Comparison of ENCODE assay signal across 7 mouse cellular contexts in the genomic region with DNA sequence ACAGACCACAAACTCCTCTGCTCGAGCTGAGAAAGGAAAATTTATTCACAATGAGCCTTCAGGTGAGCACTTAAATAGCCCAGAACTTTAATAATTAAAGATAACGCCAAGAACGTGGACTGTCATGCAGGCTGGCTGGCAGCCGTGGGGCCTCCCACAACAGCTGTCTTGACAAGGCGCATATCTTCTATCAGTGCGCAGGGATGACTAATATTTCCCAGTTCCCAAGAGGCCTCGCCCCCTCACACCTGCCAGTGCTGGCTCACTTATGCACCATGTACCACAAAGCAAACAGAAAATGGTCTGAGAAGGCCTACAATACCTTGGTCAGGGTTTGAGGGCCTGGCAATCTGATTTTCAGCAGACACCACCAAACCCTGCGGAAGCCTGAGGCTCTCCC. TPM values are rescaled to one million over a fixed set of nuclear protein-coding genes. Genes with fewer than 3 reads are reported as not detected.
A peak's percentile ranks its signal among the peaks of the same experiment; 100 is the strongest.
DNase-seq lines count a peak whose midpoint lies in the region; ATAC-seq lines count a peak whose summit lies in the region.

No protein-coding gene starts in this region.

- peaks cover 12% of the 10 kb centered on the region; the same call in 1 of the 2 replicates for H3K4me1 ChIP-seq in limb, embryonic 13.5 days
- H3K4me1 ChIP-seq in limb, embryonic 10.5 days: peaks cover 4% of the 10 kb centered on the region; the same call in 1 of the 2 replicates
- H3K4me1 ChIP-seq in limb, embryonic 15.5 days: peaks cover 6% of the 10 kb centered on the region

- peak; percentile 40; the same call in 1 of the 2 replicates for ATAC-seq in limb, embryonic 13.5 days (ENCODE audit: low FRiP score, low read depth)
- peak; percentile 69 for ATAC-seq in CD4-positive, CD25-positive, alpha-beta regulatory T cell, adult 4 months
- 0 out of 2 replicates have a peak, but pooled peaks have one; percentile 40 for ATAC-seq in limb, embryonic 15.5 days (ENCODE audit: insufficient number of reproducible peaks, low FRiP score, low TSS enrichment, low read depth)

- H3K9ac ChIP-seq in limb, embryonic 13.5 days: no peak overlapping the region
- no peak overlapping the region for H3K9ac ChIP-seq in limb, embryonic 15.5 days

- no peaks in the 10 kb centered on the region for H3K9me3 ChIP-seq in limb, embryonic 13.5 days
- no peaks in the 10 kb centered on the region for H3K9me3 ChIP-seq in limb, embryonic 10.5 days (replicated peaks)
- H3K9me3 ChIP-seq in limb, embryonic 15.5 days: no peaks in the 10 kb centered on the region

- H3K4me3 ChIP-seq in limb, embryonic 13.5 days: no peak overlapping the region
- H3K4me3 ChIP-seq in limb, embryonic 10.5 days: no peak overlapping the region
- H3K4me3 ChIP-seq in limb, embryonic 15.5 days: no peak overlapping the region

- H3K27ac ChIP-seq in limb, embryonic 13.5 days: peak overlapping the region; percentile 2; the same call in 1 of the 2 replicates
- no peak overlapping the region for H3K27ac ChIP-seq in limb, embryonic 10.5 days
- no peak overlapping the region for H3K27ac ChIP-seq in limb, embryonic 15.5 days

- no peak overlapping the region for H3K4me2 ChIP-seq in limb, embryonic 13.5 days (replicated peaks)
- no peak overlapping the region for H3K4me2 ChIP-seq in limb, embryonic 15.5 days

- 0 out of 2 replicates have a peak, but pooled peaks cover 2% of the 10 kb centered on the region for H3K36me3 ChIP-seq in limb, embryonic 13.5 days
- no peaks in the 10 kb centered on the region for H3K36me3 ChIP-seq in limb, embryonic 10.5 days
- peaks cover 5% of the 10 kb centered on the region; the same call in 1 of the 2 replicates for H3K36me3 ChIP-seq in limb, embryonic 15.5 days

- H3K27me3 ChIP-seq in limb, embryonic 13.5 days: no peaks in the 10 kb centered on the region
- H3K27me3 ChIP-seq in limb, embryonic 10.5 days (ENCODE audit: low read depth, poor library complexity, severe bottlenecking): no peaks in the 10 kb centered on the region
- H3K27me3 ChIP-seq in limb, embryonic 15.5 days: no peaks in the 10 kb centered on the region

- WGBS in limb, embryonic 13.5 days: 74% methylated on average over 8 of the region's 8 CpGs
- 79% methylated on average over 8 of the region's 8 CpGs for WGBS in limb, embryonic 10.5 days
- WGBS in limb, embryonic 15.5 days: 57% methylated on average over 8 of the region's 8 CpGs

- no peak for DNase-seq in limb, embryonic 10.5 days (ENCODE audit: low spot score)
- peak; percentile 26 for DNase-seq in gastrocnemius, postnatal 25 days
- no peak for DNase-seq in testis, postnatal 14 days (ENCODE audit: low spot score)
- DNase-seq in adrenal gland, postnatal 4 days (ENCODE audit: low spot score in 2 of 2): no peak

RNA-seq across cellular contexts. Expression of gene Sorbs1, which starts 14.4 kb away (rescaled TPM):
- polyA plus RNA-seq in limb, embryonic 13.5 days (2015; fragmentation: Nextera tagmentation; extraction: Ambion mirVana): 52.2 and 54.7 TPM in 2 replicates
- polyA plus RNA-seq in limb, embryonic 10.5 days (2016; fragmentation: Nextera tagmentation; extraction: Ambion mirVana): 21.1 and 24.5 TPM in 2 replicates
- polyA plus RNA-seq in CD4-positive, CD25-positive, alpha-beta regulatory T cell, adult 4 months (2017; shearing (Covaris generic)): 10 to 100 TPM; 19.0 to 28.5 TPM
- total RNA-seq in gastrocnemius, postnatal 25 days (2021): 100 to 1,000 TPM; 124 to 147 TPM
- polyA plus RNA-seq in limb, embryonic 15.5 days (2015; fragmentation: Nextera tagmentation; extraction: Ambion mirVana): 45.6 and 58.9 TPM in 2 replicates
- 10 to 100 TPM; 59.6 to 69.4 TPM for total RNA-seq in adrenal gland, postnatal 4 days (2021)
